Mouse (Mus musculus): ENCODE data around the gene Prkaa2. TPM values are rescaled to one million over a fixed set of nuclear protein-coding genes. Genes with fewer than 3 reads are reported as not detected.

Prkaa2 gene
- 2.9 and 3.3 TPM in 2 replicates for polyA plus RNA-seq (2014; fragmentation: Nextera tagmentation; extraction: Ambion mirVana)

DNA sequence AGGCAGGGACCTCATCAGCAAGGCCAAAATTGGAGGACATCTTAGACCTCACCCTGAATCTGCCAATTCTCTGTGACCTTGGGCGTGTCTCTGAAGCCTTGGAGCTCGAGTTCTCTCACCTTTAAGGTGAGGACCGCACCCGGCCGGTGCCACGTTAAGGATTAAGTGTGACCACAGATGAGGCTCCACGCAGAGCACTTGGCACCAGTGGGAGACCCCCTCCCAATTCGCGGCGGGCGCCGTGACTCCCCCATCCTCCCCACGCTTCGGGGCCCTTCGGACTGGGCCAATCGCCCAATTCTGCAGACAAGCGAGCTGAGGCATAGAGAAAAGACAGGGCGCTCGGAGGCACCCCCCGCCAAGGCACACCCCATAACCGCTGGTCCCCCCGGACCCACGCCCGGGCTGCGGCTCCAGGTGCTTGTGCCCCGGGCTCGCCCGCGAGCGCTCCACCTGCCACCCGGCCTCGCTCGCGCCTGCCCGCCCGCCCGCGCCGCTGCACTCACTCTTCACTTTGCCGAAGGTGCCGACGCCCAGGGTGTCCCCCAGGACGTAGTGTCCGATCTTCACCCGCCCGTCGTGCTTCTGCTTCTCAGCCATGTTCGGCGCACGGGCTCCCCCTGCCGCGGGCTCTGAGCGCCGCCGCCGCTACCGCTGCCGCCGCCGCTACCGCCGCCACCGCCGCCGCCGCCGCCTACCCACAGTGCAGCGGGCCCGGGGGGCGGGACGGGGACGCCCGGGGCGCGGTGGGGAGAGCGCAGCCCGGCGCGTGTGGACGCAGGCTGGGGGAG lies at the start of gene Prkaa2:
TSS of gene Prkaa2 (minus strand) at position 692 of the 791 bp plus-strand sequence.
- Histone ChIP-seq H3K4me2 (ENCODE audit: low read length) (peak within 1 kb of the TSS; percentile 97), H3K4me1 (replicated peaks; ENCODE audit: control insufficient read depth, insufficient read depth, low read length) (no peaks in the 10 kb centered on the region; the same call in 1 of the 2 replicates), H3K4me3 (ENCODE audit: low read depth, low read length) (peak within 1 kb of the TSS; percentile 52), H3K27ac (ENCODE audit: low read depth) (no peak within 1 kb of the TSS), H3K9ac (ENCODE audit: low read length) (peak within 1 kb of the TSS; percentile 72), H3K36me3 (ENCODE audit: control insufficient read depth, insufficient read depth, low read length) (no peaks in the 10 kb centered on the region), H3K27me3 (replicated peaks; ENCODE audit: control insufficient read depth, insufficient read depth, low read length) (peaks cover 13% of the 10 kb centered on the region), H3K9me3 (ENCODE audit: control insufficient read depth, low read length) (no peaks in the 10 kb centered on the region)
- ATAC-seq (replicated peaks; ENCODE audit: low FRiP score, low TSS enrichment, low read depth) (peak; percentile 84), DNase-seq (ENCODE audit: low spot score) (peak; percentile 86)
- WGBS, result 1% methylated on average over 70 of the region's 80 CpGs

DNA sequence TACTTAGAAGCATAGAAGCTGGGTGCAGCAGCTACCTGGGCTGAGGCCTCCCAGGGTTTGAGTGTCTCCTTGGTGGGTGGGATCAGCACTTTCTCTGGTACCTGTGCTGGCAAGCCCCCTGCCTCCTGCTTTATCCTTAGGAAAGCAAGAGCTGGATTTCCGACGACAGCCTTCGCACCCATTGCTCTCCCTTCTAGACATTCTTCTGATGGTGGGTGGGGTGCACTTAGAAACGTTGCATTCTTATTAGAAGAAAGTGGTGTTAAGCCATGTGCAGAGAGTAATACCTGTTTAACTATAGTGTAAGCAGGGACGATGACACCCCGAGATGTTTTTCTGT lies 49.8 kb upstream of the Prkaa2 start:
- DNase-seq (ENCODE audit: low spot score), result peak; percentile 50
- Histone ChIP-seq H3K9ac (ENCODE audit: low read length) (0 out of 2 replicates have a peak overlapping the region, but pooled peaks have one; percentile 89), H3K9me3 (ENCODE audit: control insufficient read depth, low read length) (no peaks in the 10 kb centered on the region), H3K4me2 (ENCODE audit: low read length) (peak overlapping the region; percentile 55), H3K27me3 (replicated peaks; ENCODE audit: control insufficient read depth, insufficient read depth, low read length) (no peaks in the 10 kb centered on the region), H3K4me3 (ENCODE audit: low read depth, low read length) (peak overlapping the region; percentile 70), H3K4me1 (replicated peaks; ENCODE audit: control insufficient read depth, insufficient read depth, low read length) (peaks cover 5% of the 10 kb centered on the region), H3K36me3 (ENCODE audit: control insufficient read depth, insufficient read depth, low read length) (peaks cover 10% of the 10 kb centered on the region; the same call in 1 of the 2 replicates), H3K27ac (ENCODE audit: low read depth) (no peak overlapping the region)
- ATAC-seq (replicated peaks; ENCODE audit: low FRiP score, low TSS enrichment, low read depth), result no peak
- 27% methylated on average over 6 of the region's 6 CpGs for WGBS

DNA sequence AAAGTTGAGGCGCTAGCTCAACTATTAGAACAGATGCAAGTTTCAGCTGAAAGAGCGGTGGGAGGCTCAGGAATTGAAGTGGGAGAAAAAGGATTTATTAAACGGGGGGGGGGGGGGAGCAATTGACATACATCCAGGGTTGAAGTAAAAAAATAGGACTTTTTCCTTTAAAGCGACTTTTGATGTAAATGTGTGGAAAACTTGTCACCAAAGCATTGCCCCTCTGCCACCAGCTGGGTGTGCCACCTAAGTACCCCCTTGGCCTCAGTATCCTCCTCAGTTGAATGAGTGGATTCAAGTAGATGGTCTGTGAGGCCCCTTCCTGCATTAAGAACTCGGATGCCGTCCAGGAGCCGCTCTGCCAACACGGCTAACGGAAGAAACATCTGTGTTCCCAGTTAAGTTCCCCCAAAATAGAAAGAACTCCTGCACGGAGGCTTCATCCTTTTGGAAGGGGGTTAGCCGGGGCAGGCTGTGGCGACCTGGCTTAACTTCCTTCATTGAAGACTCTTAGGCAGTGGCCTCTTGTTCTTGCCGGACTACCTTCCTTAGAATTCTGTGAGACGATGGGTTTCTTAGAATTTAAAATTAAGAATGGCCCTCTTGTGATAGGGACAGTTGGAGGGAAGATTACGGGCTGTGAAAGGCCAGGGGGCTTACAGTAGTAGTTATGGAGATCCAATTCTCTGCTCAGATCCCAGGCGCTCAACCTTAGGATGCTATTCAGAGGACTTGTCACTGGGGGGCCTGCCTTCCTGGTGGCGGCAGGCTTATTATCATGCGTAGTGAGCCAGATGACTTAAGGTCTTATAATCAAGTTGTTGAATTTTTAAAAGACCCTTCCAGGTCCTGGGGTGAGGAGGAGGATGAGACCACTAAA lies 49.2 kb upstream of the Prkaa2 start:
- peak overlapping the region; percentile 89 for H3K9ac ChIP-seq (ENCODE audit: low read length)
- no peaks in the 10 kb centered on the region for H3K9me3 ChIP-seq (ENCODE audit: control insufficient read depth, low read length)
- no peaks in the 10 kb centered on the region for H3K27me3 ChIP-seq (replicated peaks; ENCODE audit: control insufficient read depth, insufficient read depth, low read length)
- peak overlapping the region; percentile 95 for H3K27ac ChIP-seq (ENCODE audit: low read depth)
- DNase-seq (ENCODE audit: low spot score) (peak; percentile 62), ATAC-seq (replicated peaks; ENCODE audit: low FRiP score, low TSS enrichment, low read depth) (no peak)
- peak overlapping the region; percentile 55 for H3K4me2 ChIP-seq (ENCODE audit: low read length)
- H3K4me1 ChIP-seq (replicated peaks; ENCODE audit: control insufficient read depth, insufficient read depth, low read length), result peaks cover 5% of the 10 kb centered on the region
- peaks cover 10% of the 10 kb centered on the region; the same call in 1 of the 2 replicates for H3K36me3 ChIP-seq (ENCODE audit: control insufficient read depth, insufficient read depth, low read length)
- 6% methylated on average over 18 of the region's 18 CpGs for WGBS
- peak overlapping the region; percentile 70 for H3K4me3 ChIP-seq (ENCODE audit: low read depth, low read length)

DNA sequence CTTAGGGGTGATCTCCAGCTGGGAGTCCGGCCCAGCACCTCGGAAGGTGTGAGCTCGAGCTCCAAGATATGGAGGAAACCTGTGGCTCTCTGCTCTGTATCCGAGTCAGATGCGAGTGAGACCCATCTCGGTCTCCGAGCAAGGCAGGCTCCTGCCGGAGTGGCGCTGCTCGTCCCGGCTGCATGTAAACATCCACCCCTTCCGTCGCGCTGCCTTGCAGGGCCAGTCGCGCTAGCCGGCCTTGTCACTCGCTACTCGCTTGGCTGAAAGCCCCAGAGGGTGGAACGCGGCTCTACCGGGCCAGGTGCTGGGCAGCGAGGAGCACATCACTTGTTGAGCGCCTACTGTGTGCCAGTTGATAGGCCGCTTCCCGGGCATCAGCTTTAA lies 48.5 kb upstream of the Prkaa2 start:
- H3K4me3 ChIP-seq (ENCODE audit: low read depth, low read length), result peak overlapping the region; percentile 70

DNA sequence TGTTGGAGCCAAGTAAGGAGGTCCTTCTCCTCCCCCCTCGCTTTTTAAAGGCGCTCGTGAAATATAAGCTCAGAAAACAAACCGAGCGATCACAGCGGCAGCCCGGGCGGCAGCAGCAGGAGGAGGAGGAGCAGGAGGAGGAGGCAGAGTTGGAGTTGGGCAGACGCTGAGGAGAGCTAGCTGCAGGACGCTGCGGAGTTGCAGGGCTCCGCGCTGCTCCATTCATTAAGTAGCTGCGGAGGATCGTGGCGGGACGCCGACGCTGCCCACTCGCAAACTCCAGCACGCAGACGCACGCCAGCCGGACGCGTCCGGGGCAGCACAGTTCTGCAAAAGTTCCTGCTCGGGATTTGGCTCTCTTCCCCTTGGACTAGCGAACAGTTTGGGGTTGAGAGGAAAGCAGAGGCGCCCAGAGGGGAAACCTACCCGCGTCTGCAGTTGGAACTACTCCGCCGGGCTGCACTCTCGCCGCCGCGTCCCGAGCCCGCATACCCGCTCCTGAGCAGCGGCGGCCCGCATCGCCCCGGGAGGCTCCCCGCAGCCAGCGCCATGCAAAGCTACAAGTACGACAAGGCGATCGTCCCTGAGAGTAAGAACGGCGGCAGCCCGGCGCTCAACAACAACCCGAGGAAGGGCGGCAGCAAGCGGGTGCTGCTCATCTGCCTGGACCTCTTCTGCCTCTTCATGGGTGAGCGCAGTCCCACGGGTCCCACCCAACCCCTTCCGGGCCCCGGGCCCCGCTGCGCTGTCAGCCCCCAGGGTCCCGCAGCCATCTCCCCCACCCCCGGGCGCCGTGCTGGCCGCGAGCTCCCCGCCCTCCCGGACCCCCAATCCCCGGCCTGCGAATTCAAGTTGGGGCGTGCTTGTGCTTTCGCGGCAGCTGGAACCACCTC lies 47.8 kb upstream of the Prkaa2 start, which contains the start of gene Plpp3:
TSS of gene Plpp3 (plus strand) at position 72 of the 893 bp plus-strand sequence.
- H3K27me3 ChIP-seq (replicated peaks; ENCODE audit: control insufficient read depth, insufficient read depth, low read length), result 0 out of 2 replicates have a peak, but pooled peaks cover 2% of the 10 kb centered on the region
- peaks cover 5% of the 10 kb centered on the region for H3K4me1 ChIP-seq (replicated peaks; ENCODE audit: control insufficient read depth, insufficient read depth, low read length)
- ATAC-seq (replicated peaks; ENCODE audit: low FRiP score, low TSS enrichment, low read depth) (peak; percentile 84), DNase-seq (ENCODE audit: low spot score) (peak; percentile 90)
- no peaks in the 10 kb centered on the region for H3K9me3 ChIP-seq (ENCODE audit: control insufficient read depth, low read length)
- peak within 1 kb of the TSS; percentile 55 for H3K4me2 ChIP-seq (ENCODE audit: low read length)
- H3K4me3 ChIP-seq (ENCODE audit: low read depth, low read length), result peak within 1 kb of the TSS; percentile 70
- peaks cover 10% of the 10 kb centered on the region; the same call in 1 of the 2 replicates for H3K36me3 ChIP-seq (ENCODE audit: control insufficient read depth, insufficient read depth, low read length)
- WGBS, result under 1% methylated on average over 77 of the region's 77 CpGs
- peak within 1 kb of the TSS; percentile 95 for H3K27ac ChIP-seq (ENCODE audit: low read depth)
- H3K9ac ChIP-seq (ENCODE audit: low read length), result peak within 1 kb of the TSS; percentile 89

More for the DNA sequence above, 48.5 kb upstream of the Prkaa2 start:
- Histone ChIP-seq H3K27ac (ENCODE audit: low read depth) (peak overlapping the region; percentile 95), H3K9ac (ENCODE audit: low read length) (peak overlapping the region; percentile 89), H3K36me3 (ENCODE audit: control insufficient read depth, insufficient read depth, low read length) (peaks cover 10% of the 10 kb centered on the region; the same call in 1 of the 2 replicates), H3K4me1 (replicated peaks; ENCODE audit: control insufficient read depth, insufficient read depth, low read length) (peaks cover 5% of the 10 kb centered on the region), H3K27me3 (replicated peaks; ENCODE audit: control insufficient read depth, insufficient read depth, low read length) (0 out of 2 replicates have a peak, but pooled peaks cover 2% of the 10 kb centered on the region), H3K9me3 (ENCODE audit: control insufficient read depth, low read length) (no peaks in the 10 kb centered on the region), H3K4me2 (ENCODE audit: low read length) (peak overlapping the region; percentile 55)
- DNase-seq (ENCODE audit: low spot score) (peak; percentile 90), ATAC-seq (replicated peaks; ENCODE audit: low FRiP score, low TSS enrichment, low read depth) (peak; percentile 76)
- 0% methylated on average over 22 of the region's 26 CpGs for WGBS

DNA sequence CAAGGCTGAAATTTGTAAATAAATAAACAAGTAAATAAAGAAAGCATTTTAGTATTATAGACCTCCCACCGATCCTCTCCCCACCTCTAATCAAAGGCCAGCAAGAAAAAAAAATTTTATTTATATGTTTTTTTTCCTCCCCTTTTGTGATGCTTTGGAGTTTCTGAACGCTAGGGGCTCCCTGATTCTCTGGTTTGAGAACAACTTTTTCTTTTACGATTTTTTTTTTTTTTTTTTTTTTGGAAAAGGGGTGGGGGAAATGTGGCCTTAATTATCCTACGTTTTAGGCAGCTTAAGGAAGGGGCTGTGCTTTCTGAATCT lies 47.2 kb upstream of the Prkaa2 start:
- H3K4me1 ChIP-seq (replicated peaks; ENCODE audit: control insufficient read depth, insufficient read depth, low read length), result peaks cover 5% of the 10 kb centered on the region
- H3K27ac ChIP-seq (ENCODE audit: low read depth), result peak overlapping the region; percentile 95
- H3K9ac ChIP-seq (ENCODE audit: low read length), result peak overlapping the region; percentile 89
- H3K9me3 ChIP-seq (ENCODE audit: control insufficient read depth, low read length), result no peaks in the 10 kb centered on the region
- no peak for ATAC-seq (replicated peaks; ENCODE audit: low FRiP score, low TSS enrichment, low read depth)
- H3K36me3 ChIP-seq (ENCODE audit: control insufficient read depth, insufficient read depth, low read length), result peaks cover 9% of the 10 kb centered on the region; the same call in 1 of the 2 replicates
- peak overlapping the region; percentile 70 for H3K4me3 ChIP-seq (ENCODE audit: low read depth, low read length)
- H3K4me2 ChIP-seq (ENCODE audit: low read length), result peak overlapping the region; percentile 55
- 0 out of 2 replicates have a peak, but pooled peaks cover 2% of the 10 kb centered on the region for H3K27me3 ChIP-seq (replicated peaks; ENCODE audit: control insufficient read depth, insufficient read depth, low read length)
- 3% methylated on average over 4 of the region's 4 CpGs for WGBS
- no peak for DNase-seq (ENCODE audit: low spot score)

DNA sequence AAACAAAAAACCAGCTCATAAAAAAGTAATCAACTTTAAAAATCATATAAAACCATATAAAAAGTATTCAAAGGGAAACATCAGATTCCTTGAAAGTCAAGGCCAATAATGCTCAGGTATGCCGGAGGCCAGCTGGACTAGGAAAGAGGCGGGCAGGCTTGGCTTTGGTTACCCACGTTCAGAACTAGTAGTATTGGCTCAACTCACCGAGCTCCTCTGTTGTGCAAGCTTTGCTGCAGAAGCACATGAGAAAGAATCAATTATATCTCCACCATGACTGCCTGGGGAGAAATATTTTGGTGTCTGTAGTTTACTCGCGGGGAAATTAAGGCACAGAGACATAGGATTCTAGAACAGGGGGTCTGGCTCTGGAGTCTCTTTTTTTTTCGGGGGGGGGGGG lies 46.6 kb upstream of the Prkaa2 start:
- Histone ChIP-seq H3K27me3 (replicated peaks; ENCODE audit: control insufficient read depth, insufficient read depth, low read length) (0 out of 2 replicates have a peak, but pooled peaks cover 2% of the 10 kb centered on the region), H3K4me1 (replicated peaks; ENCODE audit: control insufficient read depth, insufficient read depth, low read length) (peaks cover 5% of the 10 kb centered on the region), H3K4me3 (ENCODE audit: low read depth, low read length) (no peak overlapping the region), H3K9ac (ENCODE audit: low read length) (no peak overlapping the region), H3K4me2 (ENCODE audit: low read length) (no peak overlapping the region), H3K27ac (ENCODE audit: low read depth) (no peak overlapping the region), H3K36me3 (ENCODE audit: control insufficient read depth, insufficient read depth, low read length) (peaks cover 3% of the 10 kb centered on the region; the same call in 1 of the 2 replicates), H3K9me3 (ENCODE audit: control insufficient read depth, low read length) (no peaks in the 10 kb centered on the region)
- DNase-seq (ENCODE audit: low spot score) (no peak), ATAC-seq (replicated peaks; ENCODE audit: low FRiP score, low TSS enrichment, low read depth) (no peak)
- WGBS, result 78% methylated on average over 7 of the region's 7 CpGs
